Mouse (Mus musculus) adrenal gland, adult 2 months (tissue): ENCODE measurements at regions not wholly inside any gene's neighbourhood (a gene's known extent, or its start where the extent isn't known, plus 50 kb on each side); places are given as distances from the start of the nearest gene placed in this dataset.

ENCODE experiments used
- DNase-seq: peaks from one replicate; pipeline ENCODE4 v3.0.0; 2021

DNA sequence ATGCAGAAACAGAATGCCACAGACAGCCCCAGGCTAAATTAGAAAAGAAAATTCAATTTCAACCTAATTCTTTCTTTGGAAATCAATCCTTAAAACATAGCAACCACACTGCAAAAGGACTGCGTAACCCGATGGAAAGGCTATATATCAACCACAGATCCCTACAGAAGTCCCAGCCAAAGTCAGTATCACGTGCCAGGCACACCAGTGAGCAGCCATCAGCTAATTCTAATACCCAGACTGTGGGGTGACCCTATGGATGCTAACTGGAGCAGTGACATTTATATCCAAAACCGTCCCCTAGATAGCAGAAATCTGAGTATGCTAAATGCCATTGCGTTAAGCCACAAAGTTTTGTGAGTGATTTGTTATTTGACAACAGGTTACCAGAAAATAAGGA is 286.5 kb upstream of the N6amt1 start:
- DNase-seq = no peak

DNA sequence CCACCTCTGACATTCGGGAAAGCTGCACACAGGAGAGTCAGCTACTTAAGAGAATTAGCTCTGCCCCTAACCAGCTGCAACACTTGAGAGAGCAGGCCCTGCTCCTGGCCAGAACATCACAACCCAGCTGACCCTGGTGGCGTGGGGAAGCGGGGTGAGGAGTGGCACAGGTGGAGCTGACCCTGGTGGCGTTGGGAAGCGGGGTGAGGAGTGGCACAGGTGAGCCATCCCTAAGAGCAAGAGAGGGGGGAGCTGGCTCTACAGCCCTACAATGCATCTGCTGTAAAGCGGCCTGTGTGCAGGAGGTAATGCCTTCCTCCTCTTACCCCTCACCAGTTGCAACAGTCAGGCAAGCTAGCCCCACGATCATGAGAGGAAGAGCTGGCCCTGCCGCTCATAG is 293.5 kb upstream of the N6amt1 start:
- DNase-seq = no peak

DNA sequence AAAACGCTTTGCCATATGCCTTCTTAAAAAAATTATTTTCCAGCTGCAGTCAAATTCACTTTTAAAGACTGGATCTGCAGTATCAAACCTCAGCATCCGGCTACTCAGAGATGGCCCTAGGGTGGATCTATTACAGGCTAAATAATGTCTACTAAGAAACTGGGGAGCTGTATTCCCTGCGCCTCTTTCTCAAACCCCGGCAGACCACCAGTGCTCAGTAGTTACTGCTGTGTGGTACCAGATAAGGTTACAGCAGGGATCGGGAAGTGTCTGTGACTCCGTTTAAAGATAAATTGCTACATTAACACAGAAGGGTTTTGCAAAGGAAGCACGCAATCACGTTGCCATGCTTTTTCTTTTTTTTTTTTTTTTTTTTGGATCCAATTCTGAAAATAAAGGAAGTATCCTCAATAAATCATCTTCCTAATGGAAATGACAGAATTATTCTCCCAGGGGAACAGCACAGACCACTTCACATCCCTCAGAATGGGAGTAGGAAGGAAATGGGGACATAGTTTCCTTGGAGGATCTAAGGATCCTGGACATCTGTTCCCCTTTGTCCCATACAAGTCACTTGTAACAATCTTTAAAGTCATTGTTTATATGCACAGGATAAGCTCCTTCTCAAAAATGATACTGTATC is 304.1 kb upstream of the N6amt1 start:
- DNase-seq = no peak

DNA sequence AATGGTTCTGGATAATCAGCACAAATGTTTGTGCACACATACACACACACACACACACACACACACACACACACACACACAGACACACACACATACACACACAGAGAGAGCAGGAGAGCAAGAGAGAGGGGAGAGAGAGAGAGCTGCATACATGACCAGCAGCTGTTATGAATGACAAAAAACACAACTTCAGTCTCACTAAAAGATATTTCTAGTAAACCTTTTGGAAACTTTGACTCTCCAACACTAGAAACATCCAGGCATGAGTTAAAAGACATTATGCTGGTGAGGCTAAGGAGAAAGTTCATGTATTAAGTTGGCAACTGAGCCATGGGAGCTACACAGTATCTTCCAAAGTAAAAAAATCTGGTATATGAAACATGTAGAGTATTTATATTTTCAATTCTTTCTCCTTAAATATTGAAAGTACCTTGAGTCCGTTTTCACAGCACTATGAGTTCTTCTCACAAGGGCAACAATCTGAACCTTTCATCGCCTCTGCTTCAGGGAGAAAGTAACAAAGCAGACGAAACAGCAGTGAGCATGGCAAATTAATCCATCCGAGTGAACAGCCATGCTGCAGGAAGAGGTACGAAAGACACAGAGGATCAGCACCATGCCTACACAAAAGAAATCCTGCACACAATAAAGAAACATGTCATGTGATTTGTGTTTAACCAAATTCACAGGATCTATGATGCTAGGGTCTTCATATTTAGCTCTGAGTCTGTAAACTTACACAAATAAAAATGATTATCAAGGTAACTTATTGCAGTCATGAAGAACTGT is 309.0 kb upstream of the N6amt1 start:
- DNase-seq = no peak

DNA sequence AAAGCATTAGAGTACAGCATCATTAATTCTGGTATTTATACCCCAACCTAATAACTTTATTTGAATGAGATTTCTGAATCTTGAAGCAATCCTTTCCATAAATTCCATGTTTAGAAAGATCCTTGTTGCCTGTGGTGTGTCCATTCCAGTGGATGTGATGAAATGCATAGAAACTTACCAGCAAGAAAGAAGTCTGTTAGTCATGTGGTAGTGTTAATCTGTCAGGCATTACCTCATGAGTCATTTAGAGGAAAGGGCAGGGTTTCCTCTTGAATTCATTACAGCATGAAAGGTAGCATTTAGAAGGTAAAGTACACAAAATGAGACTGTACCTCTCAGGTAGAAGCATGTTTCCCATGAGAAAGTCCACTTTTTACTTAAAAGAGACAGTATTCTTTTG is 310.3 kb upstream of the N6amt1 start:
- no peak for DNase-seq

DNA sequence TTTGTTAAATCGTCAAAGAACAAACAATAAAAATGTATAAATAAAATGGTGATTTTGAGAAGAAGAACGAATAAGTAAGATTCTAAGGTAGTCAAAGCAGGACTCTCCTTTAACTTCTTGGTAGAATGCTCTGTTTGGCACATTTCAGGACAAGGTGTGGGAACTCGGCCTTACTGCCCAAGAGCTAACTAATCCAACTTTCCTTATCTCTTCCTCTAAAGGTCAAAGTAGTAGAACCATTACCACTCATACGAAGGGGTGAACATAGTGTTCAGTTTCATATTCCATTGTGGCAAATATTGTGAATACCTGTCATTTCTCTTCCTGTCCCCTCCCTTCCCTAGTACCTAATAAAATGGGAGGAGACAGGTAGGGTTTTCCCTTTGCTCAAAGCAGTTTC is 313.6 kb upstream of the N6amt1 start:
- DNase-seq = no peak

DNA sequence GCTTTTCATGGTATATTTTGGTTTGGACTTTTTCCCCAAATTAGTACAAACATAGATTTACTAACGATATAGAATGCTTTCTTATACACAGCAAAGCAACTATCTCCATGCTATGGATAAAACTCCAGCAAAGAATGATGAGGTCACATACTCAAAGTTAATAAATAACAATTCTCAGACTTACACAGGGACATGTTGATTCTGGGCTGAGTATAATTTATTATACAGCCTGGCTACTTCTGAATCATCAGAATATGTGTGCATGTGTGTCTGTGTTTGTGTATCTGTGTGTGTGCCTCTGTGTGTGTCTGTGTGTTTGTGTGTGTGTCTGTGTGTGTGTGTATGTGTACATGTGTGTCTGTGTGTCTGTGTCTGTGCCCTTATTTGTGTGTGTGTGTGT is 314.1 kb upstream of the N6amt1 start:
- no peak for DNase-seq

DNA sequence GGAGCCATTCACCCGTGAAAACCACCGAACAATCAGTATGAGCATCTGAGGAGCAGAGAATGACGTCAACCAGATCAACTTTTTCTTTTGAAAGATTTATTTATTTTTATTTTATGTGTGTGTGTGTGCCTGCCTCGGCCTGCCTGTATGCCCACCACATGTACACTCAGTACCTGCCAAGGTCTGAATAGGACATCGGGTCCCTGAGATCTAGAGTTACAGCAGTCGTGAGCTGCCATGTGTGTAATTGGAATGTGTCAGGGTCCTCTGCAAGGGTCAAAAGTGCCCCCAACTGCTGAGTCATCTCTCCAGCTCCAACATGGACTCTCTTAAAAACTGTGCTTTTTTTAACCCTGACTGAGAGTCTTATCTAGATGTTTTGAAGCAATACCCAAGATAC is 316.9 kb upstream of the N6amt1 start:
- DNase-seq = no peak

DNA sequence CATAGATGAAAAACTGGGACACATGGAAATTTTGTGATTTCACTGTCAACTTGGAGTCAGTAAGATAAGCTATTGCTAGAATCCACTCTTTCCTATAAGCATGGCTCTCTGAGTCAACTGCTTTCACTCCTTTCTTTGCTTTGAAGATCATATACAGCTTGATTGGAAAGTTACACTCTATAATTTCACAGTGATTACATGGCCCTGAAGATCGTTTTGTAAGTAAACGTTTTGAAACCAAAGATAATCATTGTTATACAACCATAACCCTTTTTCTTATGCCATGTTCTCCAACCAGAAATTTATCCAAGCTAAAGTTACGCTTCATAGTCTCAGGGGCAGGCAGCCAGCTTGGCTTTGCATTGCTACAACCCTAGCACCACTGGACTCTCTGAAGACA is 322.1 kb upstream of the N6amt1 start:
- no peak for DNase-seq

DNA sequence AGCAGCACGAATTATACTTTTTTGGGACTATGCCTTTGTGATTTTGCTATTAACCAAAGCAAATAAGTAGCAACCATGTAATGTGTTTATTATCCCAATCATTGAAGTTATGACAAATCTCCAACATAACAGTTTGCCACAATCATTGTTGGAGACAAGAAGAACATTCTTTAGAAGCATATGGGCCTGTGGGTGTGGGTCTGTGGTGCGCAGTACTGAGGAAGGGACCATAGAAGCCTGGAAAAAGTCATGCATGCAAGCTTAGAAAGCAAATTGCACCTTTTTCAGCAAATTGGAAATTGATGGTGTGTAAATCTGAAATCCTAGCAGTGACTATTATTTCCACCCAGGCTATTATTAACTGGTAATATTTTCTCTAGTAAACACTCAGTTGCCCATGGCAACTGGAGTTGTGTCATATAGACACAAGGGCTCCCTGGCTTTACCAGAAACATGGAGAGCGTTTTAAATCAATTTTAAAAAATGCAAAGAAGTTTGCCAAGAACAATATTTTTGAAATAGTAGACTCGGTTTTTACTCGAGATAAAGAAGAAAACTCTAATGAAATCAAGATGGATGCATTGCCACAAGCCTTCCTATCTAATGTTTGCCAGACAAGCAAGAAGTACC is 325.4 kb upstream of the N6amt1 start:
- DNase-seq = no peak

DNA sequence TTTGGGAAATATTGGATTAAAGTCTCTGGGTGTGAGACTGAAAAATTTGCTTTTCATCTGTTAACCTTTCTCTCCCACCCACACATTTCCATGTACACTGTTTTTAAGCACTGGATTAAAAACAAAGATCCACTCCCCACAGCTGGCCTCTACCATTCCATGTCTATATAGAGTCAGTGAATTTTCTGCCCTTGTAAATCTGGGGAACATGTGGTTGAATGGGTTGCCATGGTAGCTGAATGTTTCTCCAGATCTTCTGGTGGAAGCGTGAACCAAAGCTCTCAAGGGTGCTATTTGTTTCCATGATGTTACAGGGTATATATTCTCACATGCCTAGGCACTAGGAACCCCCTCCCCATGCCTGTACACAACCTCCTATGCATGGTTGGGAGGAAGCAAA is 326.4 kb upstream of the N6amt1 start:
- no peak for DNase-seq

DNA sequence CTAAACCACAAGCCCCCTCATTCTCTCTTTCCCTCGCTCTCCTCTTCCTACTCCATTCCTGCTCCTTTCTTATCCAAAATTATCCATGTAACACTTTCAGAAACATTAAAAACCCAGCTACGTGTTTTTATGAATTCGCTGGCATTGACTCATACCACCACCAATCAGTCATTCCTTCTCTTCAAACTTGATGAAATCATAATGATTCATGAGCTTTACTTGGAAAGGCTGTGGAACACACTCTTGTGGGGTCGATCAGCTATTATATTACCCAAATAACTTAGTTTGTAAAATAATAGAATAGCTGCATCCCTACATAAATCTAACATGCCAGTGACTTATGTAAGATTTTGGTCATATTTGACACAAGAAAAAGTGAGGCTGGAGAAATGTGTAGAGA is 331.9 kb upstream of the N6amt1 start:
- no peak for DNase-seq

DNA sequence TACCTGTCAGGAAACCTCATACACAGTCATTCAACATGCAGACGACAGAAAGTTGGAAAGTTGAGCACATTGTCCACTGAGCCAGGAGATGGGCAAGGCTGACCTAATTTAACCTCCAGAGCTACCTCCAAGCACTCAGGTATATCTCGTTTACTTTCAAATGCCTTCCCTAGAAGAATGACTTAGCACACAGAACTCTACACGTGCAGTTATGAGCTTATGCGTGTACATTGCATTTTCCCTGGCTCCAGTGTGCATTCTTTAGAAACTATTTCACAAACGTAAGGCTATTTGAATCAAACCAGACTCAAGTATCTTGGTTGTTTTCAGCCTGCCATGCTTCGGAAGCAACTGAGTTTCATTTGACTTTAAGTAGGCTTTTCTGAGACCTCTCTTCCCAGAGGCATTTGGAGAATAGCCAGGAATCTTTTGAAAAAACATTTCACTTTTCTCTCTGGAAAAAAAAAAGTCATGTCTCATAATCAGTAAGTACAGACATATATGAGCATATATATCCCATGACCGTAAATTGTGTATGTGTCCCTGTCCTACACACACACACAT is 336.8 kb upstream of the N6amt1 start:
- DNase-seq = no peak

DNA sequence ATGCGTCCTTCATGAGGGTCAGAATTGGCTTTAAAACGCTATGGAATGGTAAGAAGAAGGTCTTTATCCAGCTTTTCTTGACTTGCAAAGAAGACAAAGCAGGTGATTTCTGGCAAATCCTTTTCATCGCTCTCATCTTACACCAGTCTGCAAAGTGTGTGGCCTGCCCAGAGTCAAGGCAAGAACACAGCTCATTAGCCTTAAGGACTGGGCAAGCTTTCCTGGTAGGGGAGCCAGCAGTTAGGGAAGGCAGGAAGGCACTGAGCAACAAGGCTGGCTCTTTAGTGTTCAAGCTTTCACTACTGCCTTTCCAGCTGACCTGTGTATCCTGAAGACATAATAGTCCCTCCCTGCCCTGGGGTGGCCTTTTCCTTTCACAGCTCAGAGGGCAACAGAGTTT is 352.4 kb upstream of the N6amt1 start:
- no peak for DNase-seq

DNA sequence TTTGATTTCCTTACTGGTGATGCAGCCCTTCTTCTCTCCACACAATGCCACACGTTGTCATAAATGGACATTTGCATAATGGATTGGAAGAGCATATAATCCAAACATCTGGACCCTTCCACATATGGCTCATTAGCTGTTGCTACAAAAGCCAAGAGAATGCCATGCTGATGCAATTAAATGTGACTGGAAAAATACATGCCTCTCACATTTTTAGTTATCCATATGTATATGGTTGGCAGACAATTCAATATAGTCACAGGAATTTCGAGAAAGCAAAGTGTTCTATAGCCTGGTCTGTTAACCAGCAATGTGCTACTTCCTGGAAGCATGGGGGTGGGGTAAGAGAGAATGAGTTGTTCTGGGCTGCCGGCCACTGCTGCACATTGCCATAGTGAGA is 352.9 kb upstream of the N6amt1 start:
- DNase-seq = no peak

DNA sequence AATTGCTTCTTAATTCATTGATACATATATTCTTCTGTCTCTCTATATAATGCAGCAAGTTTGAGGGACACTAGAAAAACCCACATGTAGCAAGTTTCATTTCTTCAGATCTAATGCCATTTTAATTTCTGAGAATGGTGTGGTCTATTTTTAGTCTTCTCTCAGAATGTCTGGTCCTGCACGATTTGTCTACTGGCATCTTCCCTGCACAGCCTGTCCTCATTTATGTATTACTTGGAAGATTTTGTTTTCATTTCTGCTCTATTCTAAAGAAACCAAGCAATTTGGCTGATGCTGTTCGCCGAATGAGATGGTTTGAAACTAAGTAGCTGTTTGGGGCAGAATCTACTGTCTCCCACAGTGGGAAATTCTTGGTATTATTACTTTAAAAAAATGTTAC is 382.3 kb upstream of the N6amt1 start:
- DNase-seq = no peak

DNA sequence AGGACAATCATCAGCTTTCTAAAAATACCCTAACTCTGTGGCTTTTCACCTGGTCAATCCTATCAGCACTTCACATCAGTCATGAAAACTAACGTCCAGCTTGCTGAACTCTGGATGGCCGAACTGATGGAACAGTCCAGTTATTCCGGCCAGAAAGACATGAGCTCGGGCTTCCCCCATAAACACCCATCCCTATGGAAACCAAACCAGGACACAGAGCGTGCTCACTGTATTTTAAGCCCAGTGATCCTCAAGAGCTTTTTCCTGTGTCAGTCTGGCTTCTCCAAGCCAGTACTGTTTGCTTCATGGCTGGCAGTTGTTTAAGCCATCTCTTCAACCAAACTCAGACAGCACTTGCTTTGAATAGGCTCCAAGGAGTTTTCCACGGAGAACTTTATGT is 404.3 kb upstream of the N6amt1 start:
- no peak for DNase-seq

DNA sequence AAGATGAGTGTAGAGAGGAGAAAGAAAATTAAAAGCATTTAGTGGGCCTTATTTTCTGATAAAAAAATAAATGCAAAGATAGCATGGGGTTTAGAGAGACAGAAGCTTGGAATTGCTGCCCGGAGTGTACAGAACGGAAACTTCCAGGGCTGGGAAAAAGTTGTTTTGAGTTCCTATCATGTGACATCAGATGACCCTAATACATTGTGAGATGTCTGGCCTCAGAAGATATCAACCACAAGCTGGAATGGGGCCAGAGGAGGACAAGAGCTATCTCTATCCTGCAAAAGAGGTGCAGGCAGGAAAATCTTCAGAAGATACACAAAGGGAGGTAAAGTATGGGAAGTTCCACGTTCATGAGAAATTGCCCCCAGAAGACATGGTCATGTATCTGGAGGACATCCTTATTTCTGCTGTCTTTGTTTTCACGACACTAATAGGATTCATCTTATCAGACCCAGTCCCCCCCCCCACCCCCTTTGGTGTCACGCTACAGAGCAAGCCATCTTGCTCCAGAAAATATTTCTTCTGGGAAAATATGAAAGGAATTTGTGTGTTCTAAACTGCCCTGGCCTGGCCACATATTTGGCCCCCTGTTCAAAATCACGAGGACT is 408.3 kb upstream of the N6amt1 start:
- no peak for DNase-seq

DNA sequence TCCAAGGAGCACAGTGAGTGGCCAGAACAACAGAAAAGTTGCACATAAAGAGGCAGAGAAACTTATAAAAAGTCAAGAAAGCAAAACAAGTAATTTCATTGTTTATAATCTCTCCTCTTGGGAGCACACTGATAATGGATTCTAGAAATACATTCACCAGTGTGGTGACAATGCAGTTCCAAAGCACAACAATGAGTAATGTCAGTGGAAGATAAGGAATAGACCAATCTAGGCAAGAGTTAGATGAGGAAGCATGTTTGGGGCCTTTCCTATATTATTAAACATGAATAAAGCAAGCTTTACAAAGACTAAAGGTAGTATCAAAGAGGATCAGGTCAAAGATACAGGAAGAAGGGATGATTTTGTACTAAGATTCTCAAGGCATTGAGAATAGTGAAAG is 408.9 kb upstream of the N6amt1 start:
- DNase-seq = no peak

DNA sequence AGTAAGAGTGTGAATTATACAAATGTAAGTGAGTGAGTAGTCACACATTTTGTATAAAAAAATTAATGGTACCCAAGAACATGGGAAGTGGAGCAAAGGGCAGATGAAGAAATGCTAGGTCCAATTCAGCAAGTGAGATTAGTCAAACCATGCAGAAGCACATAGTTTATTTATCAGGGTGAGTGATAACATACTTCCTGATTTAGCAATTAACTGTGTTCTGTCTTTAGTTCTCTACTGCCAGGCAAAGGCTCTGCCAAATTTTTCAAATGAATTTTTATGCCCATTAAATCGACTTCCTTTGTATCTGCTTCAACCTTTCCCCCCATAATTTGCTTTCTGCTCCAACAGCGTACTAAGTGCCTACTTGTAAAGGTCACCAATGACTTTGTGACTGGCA is 419.0 kb upstream of the N6amt1 start:
- no peak for DNase-seq

DNA sequence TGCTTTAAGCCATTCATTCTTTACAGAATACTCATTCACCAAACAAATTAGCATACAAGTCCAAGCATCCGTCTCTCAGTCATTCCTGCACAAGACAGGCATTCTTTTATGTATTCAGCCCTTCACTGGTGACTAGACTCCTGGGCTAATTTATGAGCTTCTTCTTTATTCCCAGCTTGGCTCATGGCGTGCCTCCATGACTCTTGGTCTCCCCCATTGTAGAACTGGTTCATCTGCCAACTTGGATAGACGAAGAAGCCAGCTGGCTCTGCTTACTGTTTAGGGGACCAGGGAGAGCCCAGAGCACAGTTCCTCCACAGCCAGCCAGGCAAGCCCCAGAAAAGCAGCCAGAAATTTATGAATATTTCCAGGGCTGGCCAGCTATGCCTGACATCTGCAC is 421.2 kb upstream of the N6amt1 start:
- peak; percentile 2 for DNase-seq

DNA sequence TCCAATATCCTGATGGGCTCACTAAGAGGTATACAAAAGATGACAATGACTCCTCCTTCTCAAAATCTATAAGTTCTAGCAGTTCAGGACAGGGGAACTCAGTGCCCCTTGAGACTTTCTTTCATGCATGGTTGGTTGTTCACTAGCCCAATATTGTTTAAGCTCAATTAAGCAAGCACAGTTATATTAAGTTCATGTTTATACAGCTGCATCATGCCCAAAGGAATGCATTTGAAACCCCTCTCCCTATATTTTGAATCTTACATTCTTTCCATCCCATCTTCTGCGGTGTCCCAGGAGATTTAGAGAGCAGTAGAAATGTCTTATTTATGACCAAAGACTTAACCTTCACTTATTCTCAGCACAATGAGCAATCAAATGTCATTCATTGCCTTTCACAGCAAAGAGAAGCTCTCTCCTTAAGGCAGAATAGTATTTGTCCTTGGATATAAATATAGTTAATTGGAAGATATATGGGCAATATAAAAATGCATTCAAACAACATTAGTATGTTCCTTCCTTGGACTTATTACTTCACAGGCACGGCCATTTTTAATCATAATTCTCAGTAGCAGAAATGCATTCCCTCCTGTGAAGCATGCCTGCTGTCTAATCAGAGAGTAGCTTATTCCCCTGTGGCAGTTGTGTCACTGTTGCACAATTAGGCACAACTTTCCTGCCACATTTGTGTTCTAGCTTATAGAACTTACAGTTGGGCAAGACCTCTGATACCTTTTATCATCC is 455.8 kb upstream of the N6amt1 start:
- no peak for DNase-seq
